Mouse (Mus musculus) large intestine, adult 2 months (tissue): ENCODE data around the gene Cfap73. TPM values are rescaled to one million over a fixed set of nuclear protein-coding genes. Genes with fewer than 3 reads are reported as not detected.

ENCODE experiments used
- DNase-seq: peaks from one replicate; pipeline ENCODE4 v3.0.0-alpha.2; 2012; ENCODE audit warnings: low read depth, low spot score
- whole genome bisulfite sequencing: fragments of 180-500 bp; shearing (Covaris S2); methylation state at CpG from one replicate; pipeline ENCODE4 v1.1.7; 2018; 5-methylcytosine and 5-hydroxymethylcytosine counted together
- polyA plus RNA-seq: library from polyadenylated mRNA; depleted of rRNA; stranded (reverse); fragments of >200 nt; gene quantifications from 2 replicates; pipeline ENCODE4 v1.2.3, GENCODE M21; 2012

The Cfap73 gene
- polyA plus RNA-seq, 1 experiment = not detected

GRCm38 (mm10) chr5:120620375-120621077 lies 13.5 kb downstream of the Cfap73 start:
- WGBS = 70% methylated on average over 18 of the region's 18 CpGs
- DNase-seq = no peak

GRCm38 (mm10) chr5:120619201-120619600 lies 14.8 kb downstream of the Cfap73 start:
- WGBS = 25% methylated on average over 5 of the region's 5 CpGs
- no peak for DNase-seq

GRCm38 (mm10) chr5:120618778-120619177 lies 15.3 kb downstream of the Cfap73 start:
- no peak for DNase-seq
- WGBS = 78% methylated on average over 12 of the region's 12 CpGs

- 96% methylated on average over 4 of the region's 4 CpGs for WGBS
- DNase-seq = no peak
Observed at GRCm38 (mm10) chr5:120615903-120616302, 18.1 kb downstream of the Cfap73 start.

GRCm38 (mm10) chr5:120612822-120613604 lies 21.0 kb downstream of the Cfap73 start:
- WGBS = under 1% methylated on average over 69 of the region's 69 CpGs
- peak; percentile 99 for DNase-seq

GRCm38 (mm10) chr5:120612442-120612821 lies 21.6 kb downstream of the Cfap73 start, which contains the start of the genes Rita1 and Ddx54:
Gene Rita1, minus strand, starts transcription at chr5:120612589.
Gene Ddx54, plus strand, starts transcription at chr5:120612739.
- under 1% methylated on average over 22 of the region's 22 CpGs for WGBS
- DNase-seq = no peak

GRCm38 (mm10) chr5:120611416-120611815 lies 22.6 kb downstream of the Cfap73 start:
- DNase-seq = no peak
- 36% methylated on average over 8 of the region's 8 CpGs for WGBS

GRCm38 (mm10) chr5:120610906-120611305 lies 23.1 kb downstream of the Cfap73 start:
- 75% methylated on average over 5 of the region's 5 CpGs for WGBS
- DNase-seq = no peak

- DNase-seq = no peak
- WGBS = 73% methylated on average over 16 of the region's 16 CpGs
Observed at GRCm38 (mm10) chr5:120609246-120609775, 24.7 kb downstream of the Cfap73 start.

GRCm38 (mm10) chr5:120607335-120607734 lies 26.7 kb downstream of the Cfap73 start:
- 85% methylated on average over 3 of the region's 3 CpGs for WGBS
- no peak for DNase-seq

- DNase-seq = no peak
- WGBS = 77% methylated on average over 25 of the region's 25 CpGs
Observed at GRCm38 (mm10) chr5:120606590-120607200, 27.3 kb downstream of the Cfap73 start.

GRCm38 (mm10) chr5:120605688-120606087 lies 28.3 kb downstream of the Cfap73 start:
- 0% methylated on average over 7 of the region's 8 CpGs for WGBS
- DNase-seq = peak; percentile 90

GRCm38 (mm10) chr5:120605241-120605661 lies 28.8 kb downstream of the Cfap73 start:
- 8% methylated on average over 10 of the region's 10 CpGs for WGBS
- DNase-seq = no peak

GRCm38 (mm10) chr5:120604839-120605238 lies 29.2 kb downstream of the Cfap73 start:
- DNase-seq = peak; percentile 80
- 9% methylated on average over 6 of the region's 6 CpGs for WGBS

- WGBS = 91% methylated on average over 7 of the region's 7 CpGs
- no peak for DNase-seq
Observed at GRCm38 (mm10) chr5:120603515-120603914, 30.5 kb downstream of the Cfap73 start.

GRCm38 (mm10) chr5:120602210-120602609 lies 31.8 kb downstream of the Cfap73 start:
- DNase-seq = no peak
- 95% methylated on average over 12 of the region's 12 CpGs for WGBS

GRCm38 (mm10) chr5:120600946-120601668 lies 32.9 kb downstream of the Cfap73 start:
- 58% methylated on average over 11 of the region's 11 CpGs for WGBS
- DNase-seq = no peak

- no peak for DNase-seq
- 80% methylated on average over 6 of the region's 6 CpGs for WGBS
Observed at GRCm38 (mm10) chr5:120599625-120600024, 34.4 kb downstream of the Cfap73 start.

- DNase-seq = no peak
- 86% methylated on average over 6 of the region's 6 CpGs for WGBS
Observed at GRCm38 (mm10) chr5:120594485-120594884, 39.5 kb downstream of the Cfap73 start.
